Mouse (Mus musculus): ENCODE measurements around the gene Hoxa11. TPM values are rescaled to one million over a fixed set of nuclear protein-coding genes. Genes with fewer than 3 reads are reported as not detected.
A peak's percentile ranks its signal among the peaks of the same experiment; 100 is the strongest.

Hoxa11 gene
- polyA plus RNA-seq, 1 experiment, result not detected

DNA sequence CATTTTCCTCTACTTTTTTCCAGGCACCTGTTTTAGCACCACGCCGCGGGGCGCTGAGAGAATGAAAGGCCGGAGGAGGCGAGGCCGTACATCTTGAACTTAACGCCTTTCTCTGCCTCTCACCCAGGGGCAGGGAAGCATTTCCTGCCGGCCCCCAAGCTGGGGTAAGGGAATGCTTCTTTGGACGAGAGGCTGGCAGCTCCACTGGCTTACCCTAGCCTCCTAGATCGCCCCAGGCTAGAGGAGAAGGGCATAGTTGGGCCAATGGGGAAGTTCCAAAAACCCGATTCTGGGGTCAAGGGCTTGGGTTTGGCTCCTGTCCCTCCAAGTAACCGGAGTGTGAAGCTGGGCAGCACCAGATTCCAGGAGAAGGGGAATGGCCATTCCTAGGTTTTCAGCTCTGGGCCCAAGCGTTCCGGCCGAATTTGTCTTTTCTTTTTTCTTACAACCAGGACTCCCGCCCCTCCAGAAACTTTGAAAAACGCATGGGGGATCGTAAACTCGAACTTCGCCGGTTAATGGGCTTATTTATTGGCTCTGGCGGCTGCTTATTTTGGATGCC, 12.5 kb downstream of the Hoxa11 start:
- H3K4me3 ChIP-seq (ENCODE audit: extremely low read depth, insufficient read depth, insufficient read length), result no peak overlapping the region
- DNase-seq (ENCODE audit: low read depth in 1 of 2, low spot score in 2 of 2), result no peak
- H3K36me3 ChIP-seq (ENCODE audit: control insufficient read depth, insufficient read depth, low read length), result no peaks in the 10 kb centered on the region
- H3K27me3 ChIP-seq (ENCODE audit: control insufficient read depth, insufficient read depth, low read length), result peaks cover 50% of the 10 kb centered on the region
- TF ChIP-seq POLR2A (IDR thresholded peaks at IDR 0.05; ENCODE audit: low read depth, low read length) (no peak), CTCF (IDR thresholded peaks at IDR 0.05; ENCODE audit: extremely low read depth, insufficient read depth, insufficient read length, insufficient replicate concordance) (no peak)
- 20% methylated on average over 23 of the region's 23 CpGs for WGBS
- no peak overlapping the region for H3K27ac ChIP-seq (ENCODE audit: insufficient read depth, low read length)
- peaks cover 20% of the 10 kb centered on the region for H3K4me1 ChIP-seq (ENCODE audit: control insufficient read depth, insufficient read depth, insufficient read length)

DNA sequence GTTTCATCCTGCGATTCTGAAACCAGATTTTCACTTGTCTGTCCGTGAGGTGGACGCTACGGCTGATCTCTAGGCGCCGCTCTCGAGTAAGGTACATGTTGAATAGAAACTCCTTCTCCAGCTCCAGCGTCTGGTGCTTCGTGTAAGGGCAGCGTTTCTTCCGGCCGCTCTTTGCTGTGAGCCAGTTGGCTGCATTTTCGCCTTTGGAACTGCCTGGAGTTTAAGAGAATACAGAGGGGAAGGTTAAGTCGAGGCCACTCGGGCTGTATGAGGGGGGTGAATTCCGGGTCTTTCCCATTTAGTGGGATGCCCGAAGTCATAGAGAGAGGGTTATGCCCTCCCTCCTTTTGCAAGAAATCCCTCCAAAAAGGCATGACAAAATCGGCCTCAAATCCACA, 13.0 kb downstream of the Hoxa11 start:
- H3K27ac ChIP-seq (ENCODE audit: insufficient read depth, low read length), result no peak overlapping the region
- H3K36me3 ChIP-seq (ENCODE audit: control insufficient read depth, insufficient read depth, low read length), result no peaks in the 10 kb centered on the region
- peak overlapping the region; percentile 5; the same call in 1 of the 2 replicates for H3K4me3 ChIP-seq (ENCODE audit: extremely low read depth, insufficient read depth, insufficient read length)
- WGBS, result 1% methylated on average over 18 of the region's 18 CpGs
- TF ChIP-seq POLR2A (IDR thresholded peaks at IDR 0.05; ENCODE audit: low read depth, low read length) (no peak), CTCF (IDR thresholded peaks at IDR 0.05; ENCODE audit: extremely low read depth, insufficient read depth, insufficient read length, insufficient replicate concordance) (no peak)
- H3K4me1 ChIP-seq (ENCODE audit: control insufficient read depth, insufficient read depth, insufficient read length), result peaks cover 20% of the 10 kb centered on the region
- peaks cover 50% of the 10 kb centered on the region for H3K27me3 ChIP-seq (ENCODE audit: control insufficient read depth, insufficient read depth, low read length)
- DNase-seq (ENCODE audit: low read depth in 1 of 2, low spot score in 2 of 2), result no peak

DNA sequence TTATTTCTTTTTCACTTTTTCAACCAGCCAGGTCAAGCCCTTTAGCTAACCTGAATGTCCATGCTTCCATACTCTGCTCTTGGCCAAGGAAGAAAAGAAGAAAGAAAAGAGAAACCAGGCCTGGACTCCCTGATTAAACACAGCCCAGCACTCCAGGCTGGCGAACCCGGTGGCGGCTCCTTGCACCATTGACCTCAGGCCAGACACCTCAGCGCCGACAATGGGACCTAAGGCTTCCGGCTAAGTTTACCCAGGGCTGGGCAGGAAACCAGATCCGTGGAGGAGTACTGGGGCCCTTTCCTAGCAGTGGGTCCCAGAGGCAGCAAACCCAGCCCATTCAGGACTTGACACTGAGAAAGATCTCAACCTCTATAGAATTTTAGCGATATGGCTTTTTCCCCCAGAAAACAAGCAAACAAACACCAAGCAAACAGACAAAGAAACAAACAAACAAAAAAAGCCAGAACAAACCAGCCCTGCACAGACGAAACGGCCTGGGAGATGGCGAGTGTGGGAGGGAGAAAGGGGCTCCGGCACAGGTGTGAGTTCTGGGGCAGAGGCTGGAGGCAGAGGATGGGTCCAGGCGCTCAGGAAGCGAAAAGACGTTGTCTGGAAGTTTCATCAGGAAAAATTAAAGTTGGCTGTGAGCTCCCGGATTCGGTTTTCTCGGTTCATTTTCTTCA, 13.6 kb downstream of the Hoxa11 start:
- Histone ChIP-seq H3K36me3 (ENCODE audit: control insufficient read depth, insufficient read depth, low read length) (no peaks in the 10 kb centered on the region), H3K27me3 (ENCODE audit: control insufficient read depth, insufficient read depth, low read length) (peaks cover 51% of the 10 kb centered on the region), H3K27ac (ENCODE audit: insufficient read depth, low read length) (no peak overlapping the region), H3K4me3 (ENCODE audit: extremely low read depth, insufficient read depth, insufficient read length) (peak overlapping the region; percentile 5; the same call in 1 of the 2 replicates), H3K4me1 (ENCODE audit: control insufficient read depth, insufficient read depth, insufficient read length) (peaks cover 20% of the 10 kb centered on the region)
- 5% methylated on average over 18 of the region's 18 CpGs for WGBS
- DNase-seq (ENCODE audit: low read depth in 1 of 2, low spot score in 2 of 2), result no peak
- TF ChIP-seq CTCF (IDR thresholded peaks at IDR 0.05; ENCODE audit: extremely low read depth, insufficient read depth, insufficient read length, insufficient replicate concordance) (no peak), POLR2A (IDR thresholded peaks at IDR 0.05; ENCODE audit: low read depth, low read length) (no peak)

DNA sequence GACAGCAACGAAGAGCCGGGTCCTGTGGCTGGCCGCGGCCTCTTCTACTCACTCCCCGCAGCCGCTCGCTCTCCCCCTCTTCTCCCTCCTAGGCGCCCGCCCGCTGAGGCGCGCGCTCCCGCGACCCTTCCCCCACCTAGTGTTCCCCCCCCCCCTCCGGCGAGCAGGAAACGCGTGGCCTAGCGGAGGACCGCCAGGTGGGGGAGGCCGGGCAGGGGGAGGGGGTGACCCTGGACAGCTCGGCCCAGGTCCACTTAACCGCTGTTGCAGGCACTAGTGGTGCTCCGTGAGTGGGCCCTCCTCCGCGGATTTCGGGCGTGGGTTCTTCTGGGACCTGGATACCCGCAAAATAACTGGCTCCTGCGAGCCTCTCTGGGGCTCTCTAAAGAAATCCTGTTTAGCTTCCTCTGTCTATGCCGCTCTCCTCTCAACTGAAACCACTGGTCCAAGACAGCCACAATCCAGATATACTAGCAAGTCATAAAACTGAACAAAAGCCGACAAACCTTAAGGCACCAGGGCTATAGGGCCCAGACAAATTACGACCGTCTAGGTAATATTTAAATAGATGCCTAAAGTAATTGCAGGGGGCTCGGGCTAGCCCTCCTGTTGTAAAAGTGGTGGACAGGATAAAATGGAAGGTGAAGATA, 15.0 kb downstream of the Hoxa11 start, which contains the start of gene Hoxa9:
Hoxa9 (minus strand) TSS at position 574 of the 650 bp plus-strand sequence.
- Histone ChIP-seq H3K36me3 (ENCODE audit: control insufficient read depth, insufficient read depth, low read length) (no peaks in the 10 kb centered on the region), H3K27ac (ENCODE audit: insufficient read depth, low read length) (no peak within 1 kb of the TSS), H3K4me3 (ENCODE audit: extremely low read depth, insufficient read depth, insufficient read length) (no peak within 1 kb of the TSS), H3K4me1 (ENCODE audit: control insufficient read depth, insufficient read depth, insufficient read length) (peaks cover 24% of the 10 kb centered on the region), H3K27me3 (ENCODE audit: control insufficient read depth, insufficient read depth, low read length) (peaks cover 63% of the 10 kb centered on the region)
- TF ChIP-seq CTCF (IDR thresholded peaks at IDR 0.05; ENCODE audit: extremely low read depth, insufficient read depth, insufficient read length, insufficient replicate concordance), result no peak
- no peak for TF ChIP-seq POLR2A (IDR thresholded peaks at IDR 0.05; ENCODE audit: low read depth, low read length)
- WGBS, result 4% methylated on average over 22 of the region's 36 CpGs
- DNase-seq (ENCODE audit: low read depth in 1 of 2, low spot score in 2 of 2), result no peak

DNA sequence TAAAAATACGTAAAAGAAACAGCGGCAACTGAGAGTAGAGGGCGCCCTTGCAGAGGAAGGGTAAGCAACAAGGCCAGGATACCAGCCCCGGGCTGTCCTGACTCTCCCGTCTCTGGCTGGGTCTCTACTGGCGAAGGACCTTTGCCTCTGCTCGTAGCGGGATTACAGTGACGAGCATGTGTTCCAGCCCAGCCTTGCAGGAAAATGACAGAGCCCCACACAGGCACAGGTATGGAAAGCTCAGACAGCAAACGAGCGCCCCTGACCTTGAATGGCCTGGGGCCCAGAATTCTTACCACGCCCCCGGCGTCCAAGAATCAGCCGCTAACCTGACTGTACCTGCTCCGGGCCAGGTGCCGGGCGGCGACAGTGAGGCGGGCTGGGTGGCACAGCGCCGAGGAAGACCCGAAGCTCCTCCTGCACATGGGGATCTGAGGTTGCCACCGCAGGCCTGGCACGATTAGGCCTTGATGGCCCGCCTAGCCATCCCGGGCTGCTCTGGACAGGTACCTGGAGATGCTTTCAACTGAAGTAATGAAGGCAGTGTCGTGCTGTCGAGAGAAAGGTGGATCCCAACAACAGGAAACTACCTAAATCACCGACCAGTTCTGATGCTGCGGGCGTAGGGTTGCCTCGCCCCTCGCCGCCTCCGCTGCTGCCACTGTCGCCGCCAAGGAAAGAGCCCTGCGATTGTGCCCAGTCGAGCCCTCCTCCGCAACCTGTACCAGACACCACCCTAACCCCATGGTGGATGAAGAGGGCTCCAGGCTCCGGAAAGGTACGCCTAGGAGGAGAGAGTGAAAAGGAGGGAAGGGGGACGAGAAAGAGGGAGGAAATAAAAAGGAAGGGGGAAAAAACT, 15.8 kb downstream of the Hoxa11 start:
- no peak for TF ChIP-seq CTCF (IDR thresholded peaks at IDR 0.05; ENCODE audit: extremely low read depth, insufficient read depth, insufficient read length, insufficient replicate concordance)
- no peak for TF ChIP-seq POLR2A (IDR thresholded peaks at IDR 0.05; ENCODE audit: low read depth, low read length)
- Histone ChIP-seq H3K4me3 (ENCODE audit: extremely low read depth, insufficient read depth, insufficient read length) (no peak overlapping the region), H3K36me3 (ENCODE audit: control insufficient read depth, insufficient read depth, low read length) (no peaks in the 10 kb centered on the region), H3K27me3 (ENCODE audit: control insufficient read depth, insufficient read depth, low read length) (peaks cover 64% of the 10 kb centered on the region), H3K27ac (ENCODE audit: insufficient read depth, low read length) (no peak overlapping the region), H3K4me1 (ENCODE audit: control insufficient read depth, insufficient read depth, insufficient read length) (peaks cover 25% of the 10 kb centered on the region)
- WGBS, result 3% methylated on average over 43 of the region's 44 CpGs
- DNase-seq (ENCODE audit: low read depth in 1 of 2, low spot score in 2 of 2), result no peak
